Mouse (Mus musculus): ENCODE measurements at regions not wholly inside any gene's neighbourhood (a gene's known extent, or its start where the extent isn't known, plus 50 kb on each side); places are given as distances from the start of the nearest gene placed in this dataset. TPM values are rescaled to one million over a fixed set of nuclear protein-coding genes. Genes with fewer than 3 reads are reported as not detected.

- no peak overlapping the region for H3K9ac ChIP-seq (ENCODE audit: low read length)
- no peak overlapping the region for H3K4me2 ChIP-seq (replicated peaks; ENCODE audit: low read depth)
- no peaks in the 10 kb centered on the region for H3K27me3 ChIP-seq (ENCODE audit: control insufficient read depth, insufficient read depth, low read length)
- no peaks in the 10 kb centered on the region for H3K36me3 ChIP-seq (ENCODE audit: control insufficient read depth, insufficient read depth, low read length)
- no peaks in the 10 kb centered on the region for H3K9me3 ChIP-seq (ENCODE audit: control insufficient read depth, low read length)
- DNase-seq (ENCODE audit: low spot score) = no peak
- H3K27ac ChIP-seq (replicated peaks) = no peak overlapping the region
- no peak for ATAC-seq (ENCODE audit: low FRiP score, low TSS enrichment)
- TF ChIP-seq EP300 (optimal IDR thresholded peaks at IDR 0.05) = no peak
- TF ChIP-seq CTCF (IDR thresholded peaks at IDR 0.05; ENCODE audit: low read depth) = no peak
- no peaks in the 10 kb centered on the region for H3K4me1 ChIP-seq (replicated peaks; ENCODE audit: control insufficient read depth, insufficient read depth)
- H3K4me3 ChIP-seq (ENCODE audit: low read depth, low read length) = no peak overlapping the region
- 47% methylated on average over 8 of the region's 8 CpGs for WGBS
Measured at GRCm38 (mm10) chr12:30434892-30435291, 61.7 kb upstream of the Sntg2 start.

- Histone ChIP-seq H3K27ac (replicated peaks) (no peak overlapping the region), H3K9ac (ENCODE audit: low read length) (no peak overlapping the region), H3K4me1 (replicated peaks; ENCODE audit: control insufficient read depth, insufficient read depth) (no peaks in the 10 kb centered on the region), H3K27me3 (ENCODE audit: control insufficient read depth, insufficient read depth, low read length) (no peaks in the 10 kb centered on the region), H3K4me2 (replicated peaks; ENCODE audit: low read depth) (no peak overlapping the region), H3K9me3 (ENCODE audit: control insufficient read depth, low read length) (no peaks in the 10 kb centered on the region), H3K36me3 (ENCODE audit: control insufficient read depth, insufficient read depth, low read length) (no peaks in the 10 kb centered on the region), H3K4me3 (ENCODE audit: low read depth, low read length) (no peak overlapping the region)
- ATAC-seq (ENCODE audit: low FRiP score, low TSS enrichment) = no peak
- TF ChIP-seq CTCF (IDR thresholded peaks at IDR 0.05; ENCODE audit: low read depth) = no peak
- no peak for TF ChIP-seq EP300 (optimal IDR thresholded peaks at IDR 0.05)
- 62% methylated on average over 5 of the region's 5 CpGs for WGBS
- no peak for DNase-seq (ENCODE audit: low spot score)
Measured at GRCm38 (mm10) chr12:30432861-30433260, 59.7 kb upstream of the Sntg2 start.

- DNase-seq (ENCODE audit: low spot score) (no peak), ATAC-seq (ENCODE audit: low FRiP score, low TSS enrichment) (no peak)
- H3K4me3 ChIP-seq (ENCODE audit: low read depth, low read length) = no peak overlapping the region
- no peaks in the 10 kb centered on the region for H3K36me3 ChIP-seq (ENCODE audit: control insufficient read depth, insufficient read depth, low read length)
- no peak overlapping the region for H3K27ac ChIP-seq (replicated peaks)
- WGBS = 62% methylated on average over 3 of the region's 3 CpGs
- H3K4me2 ChIP-seq (replicated peaks; ENCODE audit: low read depth) = no peak overlapping the region
- TF ChIP-seq EP300 (optimal IDR thresholded peaks at IDR 0.05) (no peak), CTCF (IDR thresholded peaks at IDR 0.05; ENCODE audit: low read depth) (no peak)
- no peaks in the 10 kb centered on the region for H3K27me3 ChIP-seq (ENCODE audit: control insufficient read depth, insufficient read depth, low read length)
- no peaks in the 10 kb centered on the region for H3K9me3 ChIP-seq (ENCODE audit: control insufficient read depth, low read length)
- no peaks in the 10 kb centered on the region for H3K4me1 ChIP-seq (replicated peaks; ENCODE audit: control insufficient read depth, insufficient read depth)
- H3K9ac ChIP-seq (ENCODE audit: low read length) = no peak overlapping the region
Measured at GRCm38 (mm10) chr12:30430641-30431040, 57.5 kb upstream of the Sntg2 start.

- Histone ChIP-seq H3K4me2 (replicated peaks; ENCODE audit: low read depth) (no peak overlapping the region), H3K9ac (ENCODE audit: low read length) (no peak overlapping the region), H3K27ac (replicated peaks) (no peak overlapping the region), H3K4me1 (replicated peaks; ENCODE audit: control insufficient read depth, insufficient read depth) (no peaks in the 10 kb centered on the region), H3K36me3 (ENCODE audit: control insufficient read depth, insufficient read depth, low read length) (no peaks in the 10 kb centered on the region), H3K9me3 (ENCODE audit: control insufficient read depth, low read length) (no peaks in the 10 kb centered on the region), H3K4me3 (ENCODE audit: low read depth, low read length) (no peak overlapping the region), H3K27me3 (ENCODE audit: control insufficient read depth, insufficient read depth, low read length) (no peaks in the 10 kb centered on the region)
- DNase-seq (ENCODE audit: low spot score) (no peak), ATAC-seq (ENCODE audit: low FRiP score, low TSS enrichment) (no peak)
- TF ChIP-seq EP300 (optimal IDR thresholded peaks at IDR 0.05) = no peak
- no peak for TF ChIP-seq CTCF (IDR thresholded peaks at IDR 0.05; ENCODE audit: low read depth)
- 54% methylated on average over 2 of the region's 2 CpGs for WGBS
Measured at GRCm38 (mm10) chr12:30425301-30425700, 52.1 kb upstream of the Sntg2 start.

Small RNA genes lying in the stretch of these regions (microRNA-seq; reads per million reads assigned to microRNA genes)
- not detected for gene Gm25865
